Mouse (Mus musculus): ENCODE results near the gene Flot2. TPM values are rescaled to one million over a fixed set of nuclear protein-coding genes. Genes with fewer than 3 reads are reported as not detected.
A peak's percentile ranks its signal among the peaks of the same experiment; 100 is the strongest.

The Flot2 gene
- total RNA-seq, 1 experiment from 2014 or later = 40.9 TPM

DNA sequence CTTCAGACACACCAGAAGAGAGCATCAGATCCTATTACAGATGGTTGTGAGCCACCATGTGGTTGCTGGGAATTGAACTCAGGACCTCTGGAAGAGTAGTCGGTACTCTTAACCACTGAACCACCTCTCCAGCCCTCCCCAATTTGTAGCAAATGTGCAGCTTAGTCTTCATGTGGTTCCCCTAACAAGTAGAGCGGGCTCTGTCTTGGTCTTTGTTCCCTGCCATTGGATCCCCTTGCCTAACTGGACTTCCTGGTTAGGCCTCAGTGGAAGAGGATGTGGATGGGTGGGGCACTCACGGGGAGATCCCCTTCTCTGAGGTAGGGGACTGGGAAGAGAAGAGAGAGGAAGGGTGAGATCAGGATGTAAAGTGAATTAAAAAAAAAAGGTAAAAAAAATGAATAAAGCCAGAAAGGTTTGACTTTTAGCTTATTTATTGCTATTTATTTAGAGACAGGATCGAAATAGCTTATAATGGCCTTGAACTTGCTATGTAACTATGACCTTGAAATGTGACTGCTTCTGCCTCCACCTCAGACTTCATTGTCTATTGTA, 49.3 kb downstream of the Flot2 start:
- ATAC-seq (replicated peaks in 1 of 2; ENCODE audit: insufficient read depth in 1 of 2, low FRiP score in 2 of 2, low TSS enrichment in 1 of 2, low read depth in 1 of 2, poor library complexity in 2 of 2, severe bottlenecking in 2 of 2) = no peak

GRCm38 (mm10) chr11:78087756-78088281, 50.1 kb downstream of the Flot2 start:
- ATAC-seq (replicated peaks in 1 of 2; ENCODE audit: insufficient read depth in 1 of 2, low FRiP score in 2 of 2, low TSS enrichment in 1 of 2, low read depth in 1 of 2, poor library complexity in 2 of 2, severe bottlenecking in 2 of 2) = no peak

DNA sequence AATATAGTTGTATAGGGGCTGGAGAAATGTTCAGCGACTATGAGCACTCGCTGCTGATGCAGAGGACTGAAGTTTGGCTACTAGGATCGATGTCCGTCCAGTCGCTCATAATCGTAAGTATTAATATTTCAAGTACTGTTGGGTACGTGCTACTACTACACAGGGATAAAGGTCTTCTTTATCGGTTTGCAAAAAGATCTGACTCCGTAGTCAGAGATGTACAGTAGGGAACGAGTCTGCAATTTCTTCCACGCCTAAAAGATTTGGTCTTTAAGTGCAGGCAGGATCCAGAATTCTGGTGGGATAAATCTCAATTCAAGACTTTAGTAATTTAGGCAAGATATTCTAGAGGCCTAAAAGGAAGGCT, 56.4 kb downstream of the Flot2 start:
- ATAC-seq (replicated peaks in 1 of 2; ENCODE audit: insufficient read depth in 1 of 2, low FRiP score in 2 of 2, low TSS enrichment in 1 of 2, low read depth in 1 of 2, poor library complexity in 2 of 2, severe bottlenecking in 2 of 2) = no peak

DNA sequence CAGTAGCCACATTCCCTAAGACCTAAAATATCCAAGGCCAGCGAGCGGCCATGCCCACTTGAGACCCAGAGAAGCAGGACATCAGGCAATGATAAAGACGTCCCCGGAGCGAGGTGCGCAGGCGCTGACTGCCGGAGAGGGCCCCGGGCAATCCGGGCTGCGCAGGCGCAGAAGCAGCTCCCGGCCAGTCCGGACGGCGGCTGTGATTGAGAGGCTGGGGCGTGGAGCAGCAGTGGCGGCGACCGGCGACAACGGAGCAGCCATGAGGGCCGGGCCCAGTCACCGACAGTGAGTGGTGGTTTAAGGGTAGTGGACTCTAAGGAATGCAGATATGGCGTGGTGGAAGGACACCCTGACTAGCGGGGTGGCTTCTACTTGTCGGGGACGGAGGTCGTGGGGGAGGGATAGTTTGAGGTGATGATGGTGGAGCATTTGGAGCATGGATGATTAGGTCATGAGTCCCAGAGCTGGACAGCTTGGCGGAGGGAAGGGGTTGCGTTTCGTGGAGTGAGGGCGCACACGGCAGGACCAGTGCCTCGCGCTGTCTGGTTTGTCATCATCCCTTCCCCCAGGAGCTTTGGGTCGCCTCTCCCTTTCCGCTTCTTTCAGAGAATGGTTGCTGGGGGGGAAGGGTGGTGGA, 56.9 kb downstream of the Flot2 start, which contains the start of gene Fam222b:
Fam222b (plus strand) TSS at position 157 of the 640 bp plus-strand sequence.
- peak; percentile 92 to 96 for ATAC-seq (replicated peaks in 1 of 2; ENCODE audit: insufficient read depth in 1 of 2, low FRiP score in 2 of 2, low TSS enrichment in 1 of 2, low read depth in 1 of 2, poor library complexity in 2 of 2, severe bottlenecking in 2 of 2)

DNA sequence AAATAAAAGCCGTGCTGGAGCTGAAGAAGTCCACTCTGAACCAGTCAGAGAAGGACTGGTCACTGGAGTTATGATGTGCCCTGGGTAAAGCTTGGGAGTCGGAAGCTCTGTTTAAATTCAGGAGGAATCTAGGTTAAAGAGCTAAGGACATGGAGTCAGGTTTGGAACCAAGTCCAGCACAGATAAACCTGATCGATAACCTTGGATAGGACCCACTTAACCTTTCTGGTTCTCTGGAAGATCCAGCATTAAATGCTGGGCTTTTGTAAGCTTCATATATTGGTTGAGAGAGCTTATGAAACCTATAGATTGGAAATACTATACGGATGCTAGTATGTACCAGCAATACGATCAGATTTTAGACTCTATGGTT, 57.4 kb downstream of the Flot2 start:
- ATAC-seq (replicated peaks in 1 of 2; ENCODE audit: insufficient read depth in 1 of 2, low FRiP score in 2 of 2, low TSS enrichment in 1 of 2, low read depth in 1 of 2, poor library complexity in 2 of 2, severe bottlenecking in 2 of 2) = no peak

GRCm38 (mm10) chr11:78097077-78097476, 59.3 kb downstream of the Flot2 start:
- ATAC-seq (replicated peaks in 1 of 2; ENCODE audit: insufficient read depth in 1 of 2, low FRiP score in 2 of 2, low TSS enrichment in 1 of 2, low read depth in 1 of 2, poor library complexity in 2 of 2, severe bottlenecking in 2 of 2) = no peak

GRCm38 (mm10) chr11:78100746-78101145, 63.0 kb downstream of the Flot2 start:
- peak in 1 of 2 experiments; percentile 62; a peak in 1 of 4 replicates for ATAC-seq (replicated peaks in 1 of 2; ENCODE audit: insufficient read depth in 1 of 2, low FRiP score in 2 of 2, low TSS enrichment in 1 of 2, low read depth in 1 of 2, poor library complexity in 2 of 2, severe bottlenecking in 2 of 2)

DNA sequence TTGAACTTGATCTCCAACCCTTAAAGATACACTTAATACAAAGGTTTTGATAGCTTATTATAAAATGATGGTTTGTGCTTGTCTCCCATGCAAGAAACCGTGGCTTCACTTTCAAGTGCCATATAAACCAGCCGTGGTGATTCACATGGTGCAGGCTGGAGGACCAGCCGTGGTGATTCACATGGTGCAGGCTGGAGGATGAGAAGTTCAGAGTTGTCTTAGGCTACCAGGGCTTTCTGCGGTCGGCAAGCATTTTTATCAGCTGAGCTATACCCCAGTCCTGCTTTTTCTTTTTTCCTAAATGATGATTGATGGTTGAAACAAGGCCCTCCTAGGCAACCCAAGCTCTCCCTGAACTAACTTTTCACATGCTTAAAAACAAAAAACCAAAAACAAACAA, 64.4 kb downstream of the Flot2 start:
- no peak for ATAC-seq (replicated peaks in 1 of 2; ENCODE audit: insufficient read depth in 1 of 2, low FRiP score in 2 of 2, low TSS enrichment in 1 of 2, low read depth in 1 of 2, poor library complexity in 2 of 2, severe bottlenecking in 2 of 2)

DNA sequence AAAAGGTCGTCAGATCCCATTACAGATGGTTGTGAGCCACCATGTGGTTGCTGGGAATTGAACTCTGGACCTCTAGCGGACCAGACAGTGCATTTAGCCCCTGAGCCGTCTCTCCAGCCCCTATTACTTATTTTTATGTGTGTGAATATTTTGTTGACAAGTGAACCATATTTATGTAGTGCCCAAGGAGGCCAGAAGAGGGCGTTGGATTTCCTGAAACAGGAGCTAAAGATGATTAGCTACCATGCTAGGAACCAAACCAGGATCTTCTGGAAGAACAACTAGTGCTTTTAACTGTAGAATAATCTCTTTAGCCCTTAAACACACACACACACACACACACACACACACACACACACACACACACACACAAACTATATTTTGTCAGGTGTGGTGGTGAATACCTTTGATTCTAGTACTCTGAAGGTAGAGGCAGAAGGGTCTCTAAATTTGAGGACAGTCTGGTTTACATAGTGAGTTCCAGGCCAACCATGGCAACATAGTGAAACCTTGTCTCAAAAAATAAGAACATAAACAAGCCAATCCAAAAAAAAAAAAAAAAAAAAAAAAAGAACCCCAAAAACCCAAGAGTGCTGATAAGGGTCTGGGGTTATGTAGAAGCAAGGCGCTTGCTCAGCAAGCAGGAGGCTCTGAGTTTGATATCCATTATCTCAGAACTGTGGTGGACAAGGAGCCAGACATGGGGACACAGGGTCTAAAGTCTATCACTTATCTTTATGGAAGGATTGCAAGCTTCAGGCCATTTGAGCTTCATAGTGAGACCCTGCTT, 65.4 kb downstream of the Flot2 start:
- no peak for ATAC-seq (replicated peaks in 1 of 2; ENCODE audit: insufficient read depth in 1 of 2, low FRiP score in 2 of 2, low TSS enrichment in 1 of 2, low read depth in 1 of 2, poor library complexity in 2 of 2, severe bottlenecking in 2 of 2)

GRCm38 (mm10) chr11:78104501-78104900, 66.8 kb downstream of the Flot2 start:
- no peak for ATAC-seq (replicated peaks in 1 of 2; ENCODE audit: insufficient read depth in 1 of 2, low FRiP score in 2 of 2, low TSS enrichment in 1 of 2, low read depth in 1 of 2, poor library complexity in 2 of 2, severe bottlenecking in 2 of 2)

Other genes starting within 250 kb of the Flot2 start
- 0.38 TPM in 1 of 2 replicates, not detected in the other for gene Pipox, start 143.8 kb upstream of the Flot2 start, total RNA-seq (2017)
- gene Sez6, start 107.1 kb upstream of the Flot2 start, total RNA-seq (2017) = not detected in 2 replicates
- 24.6 and 42.8 TPM in 2 replicates for gene Phf12, start 55.2 kb upstream of the Flot2 start, total RNA-seq (2017)
- 7.1 and 12.3 TPM in 2 replicates for gene Dhrs13, start 5.7 kb upstream of the Flot2 start, total RNA-seq (2017)
- gene Eral1, start 42.5 kb downstream of the Flot2 start, total RNA-seq (2017) = 28.3 and 28.5 TPM in 2 replicates
- gene Fam222b, start 56.7 kb downstream of the Flot2 start, total RNA-seq (2017) = 3.2 and 5.6 TPM in 2 replicates
- gene Traf4, start 127.7 kb downstream of the Flot2 start, total RNA-seq (2017) = 13.5 and 16.3 TPM in 2 replicates
- 4.6 and 4.8 TPM in 2 replicates for gene Nek8, start 138.7 kb downstream of the Flot2 start, total RNA-seq (2017)
- gene Tlcd1, start 138.8 kb downstream of the Flot2 start, total RNA-seq (2017) = 4.7 and 5.2 TPM in 2 replicates
- gene Rpl23a, start 145.7 kb downstream of the Flot2 start, total RNA-seq (2017) = 3,301 and 3,769 TPM in 2 replicates
- gene Rab34, start 150.5 kb downstream of the Flot2 start, total RNA-seq (2017) = 1.1 and 3.2 TPM in 2 replicates
- gene Proca1, start 155.5 kb downstream of the Flot2 start, total RNA-seq (2017) = 0.44 and 1.5 TPM in 2 replicates
- 38.1 and 54.2 TPM in 2 replicates for gene Sdf2, start 207.8 kb downstream of the Flot2 start, total RNA-seq (2017)
- gene Supt6, start 208.1 kb downstream of the Flot2 start, total RNA-seq (2017) = 45.6 and 51.3 TPM in 2 replicates
- 83.7 and 92.7 TPM in 2 replicates for gene 2610507B11Rik, start 223.8 kb downstream of the Flot2 start, total RNA-seq (2017)

All from hematopoietic stem cell, adult 5-6 weeks (primary cell).